Mouse (Mus musculus) stomach, embryonic 14.5 days (tissue): ENCODE measurements around the gene Cnih1. TPM values are rescaled to one million over a fixed set of nuclear protein-coding genes. Genes with fewer than 3 reads are reported as not detected.
"Not testable (repeated sequence)": the region's sequence is repeated elsewhere in the genome, so short reads cannot be mapped to it uniquely, and the experiment has no call there.

Experiments used
- ATAC-seq: fragments of 200-750 bp; cut with Nextera tagmentation; 2 replicates; pipeline ENCODE4 v1.8.0; 2017; ENCODE audit warnings: low read depth, moderate TSS enrichment; ENCODE audit not compliant: insufficient number of reproducible peaks, insufficient read depth, low FRiP score
- H3K27ac ChIP-seq: fragments of 300-500 bp; sonication (generic); 2 replicates; pipeline ENCODE4 v1.5.1; 2014; ENCODE audit warnings: mild to moderate bottlenecking, low read length, moderate library complexity, mixed read lengths
- H3K27me3 ChIP-seq: fragments of 300-500 bp; sonication (generic); 2 replicates; pipeline ENCODE4 v1.6.1; 2014; ENCODE audit warnings: low read length, control low read depth, mixed read lengths; ENCODE audit not compliant: control insufficient read depth, insufficient read depth
- H3K36me3 ChIP-seq: fragments of 300-500 bp; sonication (generic); 2 replicates; pipeline ENCODE4 v1.6.1; 2014; ENCODE audit warnings: mild to moderate bottlenecking, control low read depth, low read length, moderate library complexity, mixed read lengths; ENCODE audit not compliant: control insufficient read depth, insufficient read depth
- H3K4me1 ChIP-seq: fragments of 300-500 bp; sonication (generic); 2 replicates; pipeline ENCODE4 v1.6.1; 2014; ENCODE audit warnings: low read length, control low read depth, mixed read lengths; ENCODE audit not compliant: control insufficient read depth, insufficient read depth
- H3K4me2 ChIP-seq: fragments of 300-500 bp; sonication (generic); replicated peaks from 2 replicates; pipeline ENCODE4 v1.6.1; 2014; ENCODE audit warnings: low read depth, low read length, control low read depth
- H3K4me3 ChIP-seq: fragments of 300-500 bp; sonication (generic); 2 replicates; pipeline ENCODE4 v1.5.1; 2014; ENCODE audit warnings: low read depth, low read length, control low read depth
- H3K9ac ChIP-seq: fragments of 300-500 bp; sonication (generic); replicated peaks from 2 replicates; pipeline ENCODE4 v1.6.1; 2014; ENCODE audit warnings: low read depth, mild to moderate bottlenecking, control low read depth, low read length, moderate library complexity, mixed read lengths
- H3K9me3 ChIP-seq: fragments of 300-500 bp; sonication (generic); 2 replicates; pipeline ENCODE4 v1.6.1; 2016; ENCODE audit warnings: low read depth, low read length, control low read depth; ENCODE audit not compliant: control insufficient read depth
- WGBS: fragments of 180-500 bp; shearing (Covaris S2); extraction: QIAGEN DNeasy Blood & Tissue Kit; methylation state at CpG from one replicate; pipeline ENCODE4 v1.1.7; 2014; 5-methylcytosine and 5-hydroxymethylcytosine counted together
- polyA plus RNA-seq: library from polyadenylated mRNA; unstranded; fragments of >200 nt; fragmentation: Nextera tagmentation; extraction: Ambion mirVana; gene quantifications from 2 replicates; pipeline ENCODE4 v1.2.1, GENCODE M21; 2014

Gene Cnih1
- polyA plus RNA-seq, 1 experiment from 2014 or later, result 217 TPM

GRCm38 (mm10) chr14:46821271-46821872 lies 33.2 kb upstream of the Cnih1 start:
- Histone ChIP-seq H3K36me3 (0 out of 2 replicates have a peak, but pooled peaks cover 3% of the 10 kb centered on the region), H3K9me3 (no peaks in the 10 kb centered on the region), H3K4me2 (peak overlapping the region; percentile 96), H3K27ac (peak overlapping the region; percentile 86), H3K4me1 (peaks cover 11% of the 10 kb centered on the region), H3K27me3 (no peaks in the 10 kb centered on the region), H3K4me3 (peak overlapping the region; percentile 93), H3K9ac (peak overlapping the region; percentile 68)
- whole genome bisulfite sequencing, result under 1% methylated on average over 11 of the region's 11 CpGs
- ATAC-seq, result no peak

GRCm38 (mm10) chr14:46819961-46820360 lies 31.8 kb upstream of the Cnih1 start:
- not testable (repeated sequence) for ATAC-seq, H3K4me2 ChIP-seq, H3K9ac ChIP-seq, H3K9me3 ChIP-seq, H3K27ac ChIP-seq, H3K4me3 ChIP-seq, H3K27me3 ChIP-seq
- H3K4me1 ChIP-seq, result peaks cover 11% of the 10 kb centered on the region
- 0 out of 2 replicates have a peak, but pooled peaks cover 11% of the 10 kb centered on the region for H3K36me3 ChIP-seq
- 90% methylated on average over 5 of the region's 6 CpGs for WGBS

- Histone ChIP-seq H3K4me2 (no peak overlapping the region), H3K4me1 (peaks cover 11% of the 10 kb centered on the region), H3K9me3 (no peaks in the 10 kb centered on the region), H3K27me3 (no peaks in the 10 kb centered on the region), H3K4me3 (no peak overlapping the region), H3K27ac (no peak overlapping the region), H3K36me3 (peaks cover 15% of the 10 kb centered on the region), H3K9ac (no peak overlapping the region)
- WGBS, result 82% methylated on average over 7 of the region's 7 CpGs
- ATAC-seq, result no peak
Measured at GRCm38 (mm10) chr14:46818743-46819142, 30.5 kb upstream of the Cnih1 start.

- no peak for ATAC-seq
- H3K36me3 ChIP-seq, result peaks cover 27% of the 10 kb centered on the region
- H3K4me3 ChIP-seq, result no peak overlapping the region
- WGBS, result 91% methylated on average over 8 of the region's 8 CpGs
- H3K4me2 ChIP-seq, result no peak overlapping the region
- no peaks in the 10 kb centered on the region for H3K27me3 ChIP-seq
- H3K9ac ChIP-seq, result no peak overlapping the region
- peaks cover 11% of the 10 kb centered on the region for H3K4me1 ChIP-seq
- H3K9me3 ChIP-seq, result no peaks in the 10 kb centered on the region
- no peak overlapping the region for H3K27ac ChIP-seq
Measured at GRCm38 (mm10) chr14:46816916-46817622, 28.9 kb upstream of the Cnih1 start.

- Histone ChIP-seq H3K4me3 (no peak overlapping the region), H3K4me2 (no peak overlapping the region), H3K4me1 (peaks cover 3% of the 10 kb centered on the region), H3K9me3 (no peaks in the 10 kb centered on the region), H3K27me3 (no peaks in the 10 kb centered on the region), H3K9ac (no peak overlapping the region), H3K36me3 (peaks cover 38% of the 10 kb centered on the region), H3K27ac (no peak overlapping the region)
- WGBS, result 84% methylated on average over 6 of the region's 6 CpGs
- ATAC-seq, result no peak
Measured at GRCm38 (mm10) chr14:46815640-46816039, 27.4 kb upstream of the Cnih1 start.

GRCm38 (mm10) chr14:46807927-46808326 lies 19.7 kb upstream of the Cnih1 start:
- no peaks in the 10 kb centered on the region for H3K9me3 ChIP-seq
- no peak overlapping the region for H3K4me3 ChIP-seq
- 82% methylated on average over 3 of the region's 3 CpGs for WGBS
- H3K27ac ChIP-seq, result no peak overlapping the region
- no peaks in the 10 kb centered on the region for H3K4me1 ChIP-seq
- H3K36me3 ChIP-seq, result peaks cover 22% of the 10 kb centered on the region
- no peak for ATAC-seq
- H3K27me3 ChIP-seq, result no peaks in the 10 kb centered on the region
- no peak overlapping the region for H3K9ac ChIP-seq
- no peak overlapping the region for H3K4me2 ChIP-seq

GRCm38 (mm10) chr14:46806186-46806585 lies 18.0 kb upstream of the Cnih1 start:
- H3K4me3 ChIP-seq, result no peak overlapping the region
- WGBS, result 85% methylated on average over 5 of the region's 5 CpGs
- no peak for ATAC-seq

GRCm38 (mm10) chr14:46803791-46804190 lies 15.6 kb upstream of the Cnih1 start:
- no peak for ATAC-seq
- Histone ChIP-seq H3K27ac (no peak overlapping the region), H3K4me2 (no peak overlapping the region), H3K4me1 (no peaks in the 10 kb centered on the region), H3K9me3 (no peaks in the 10 kb centered on the region), H3K4me3 (no peak overlapping the region), H3K9ac (no peak overlapping the region), H3K36me3 (no peaks in the 10 kb centered on the region; the same call in 1 of the 2 replicates), H3K27me3 (no peaks in the 10 kb centered on the region)
- 80% methylated on average over 1 of the region's 1 CpGs for WGBS

More at GRCm38 (mm10) chr14:46806186-46806585, 18.0 kb upstream of the Cnih1 start:
- no peaks in the 10 kb centered on the region for H3K9me3 ChIP-seq
- no peak overlapping the region for H3K27ac ChIP-seq
- H3K27me3 ChIP-seq, result no peaks in the 10 kb centered on the region
- H3K36me3 ChIP-seq, result peaks cover 11% of the 10 kb centered on the region
- H3K9ac ChIP-seq, result no peak overlapping the region
- H3K4me1 ChIP-seq, result no peaks in the 10 kb centered on the region
- H3K4me2 ChIP-seq, result no peak overlapping the region
